Mouse (Mus musculus) neural tube, embryonic 11.5 days (tissue): ENCODE results near the gene Desi2. TPM values are rescaled to one million over a fixed set of nuclear protein-coding genes. Genes with fewer than 3 reads are reported as not detected.
"Not testable (repeated sequence)": the region's sequence is repeated elsewhere in the genome, so short reads cannot be mapped to it uniquely, and the experiment has no call there.

Experiments
- ATAC-seq: fragments of 200-750 bp; cut with Nextera tagmentation; 2 replicates; pipeline ENCODE4 v1.8.0; 2017; ENCODE audit warnings: moderate number of reproducible peaks, mild to moderate bottlenecking, moderate TSS enrichment, moderate library complexity; ENCODE audit not compliant: insufficient read depth, low FRiP score, low TSS enrichment
- DNase-seq: peaks from one replicate; pipeline ENCODE4 v3.0.0-alpha.2; 2015; ENCODE audit warnings: low spot score
- H3K27ac ChIP-seq: fragments of 300-500 bp; sonication (generic); 2 replicates; pipeline ENCODE4 v1.5.1; 2014; ENCODE audit warnings: low read depth, mild to moderate bottlenecking, low read length
- H3K27me3 ChIP-seq: fragments of 300-500 bp; sonication (generic); 2 replicates; pipeline ENCODE4 v1.6.1; 2014; ENCODE audit warnings: mild to moderate bottlenecking, low read length, mixed read lengths; ENCODE audit not compliant: control insufficient read depth, insufficient read depth
- H3K36me3 ChIP-seq: fragments of 300-500 bp; sonication (generic); 2 replicates; pipeline ENCODE4 v1.6.1; 2014; ENCODE audit warnings: mild to moderate bottlenecking, low read length, moderate library complexity, mixed read lengths; ENCODE audit not compliant: control insufficient read depth, insufficient read depth
- H3K4me1 ChIP-seq: fragments of 300-500 bp; sonication (generic); 2 replicates; pipeline ENCODE4 v1.6.1; 2014; ENCODE audit warnings: low read length, mixed read lengths; ENCODE audit not compliant: control insufficient read depth, insufficient read depth
- H3K4me2 ChIP-seq: fragments of 300-500 bp; sonication (generic); 2 replicates; pipeline ENCODE4 v1.6.1; 2014; ENCODE audit warnings: low read depth, mild to moderate bottlenecking, moderate library complexity
- H3K4me3 ChIP-seq: fragments of 300-500 bp; sonication (generic); 2 replicates; pipeline ENCODE4 v1.5.1; 2014; ENCODE audit warnings: low read depth, low read length
- H3K9ac ChIP-seq: fragments of 300-500 bp; sonication (generic); 2 replicates; pipeline ENCODE4 v1.6.1; 2014; ENCODE audit warnings: mild to moderate bottlenecking, low read length
- H3K9me3 ChIP-seq: fragments of 300-500 bp; sonication (generic); 2 replicates; pipeline ENCODE4 v1.6.1; 2016; ENCODE audit warnings: low read length; ENCODE audit not compliant: control insufficient read depth
- WGBS: fragments of 180-500 bp; shearing (Covaris S2); extraction: QIAGEN DNeasy Blood & Tissue Kit; methylation state at CpG from one replicate; pipeline ENCODE4 v1.1.7; 2014; 5-methylcytosine and 5-hydroxymethylcytosine counted together
- polyA plus RNA-seq: library from polyadenylated mRNA; unstranded; fragments of >200 nt; fragmentation: Nextera tagmentation; extraction: Ambion mirVana; gene quantifications from 2 replicates; pipeline ENCODE4 v1.2.1, GENCODE M21; 2014

Desi2 gene
- polyA plus RNA-seq, 1 experiment from 2014 or later = 18.0 TPM

DNA sequence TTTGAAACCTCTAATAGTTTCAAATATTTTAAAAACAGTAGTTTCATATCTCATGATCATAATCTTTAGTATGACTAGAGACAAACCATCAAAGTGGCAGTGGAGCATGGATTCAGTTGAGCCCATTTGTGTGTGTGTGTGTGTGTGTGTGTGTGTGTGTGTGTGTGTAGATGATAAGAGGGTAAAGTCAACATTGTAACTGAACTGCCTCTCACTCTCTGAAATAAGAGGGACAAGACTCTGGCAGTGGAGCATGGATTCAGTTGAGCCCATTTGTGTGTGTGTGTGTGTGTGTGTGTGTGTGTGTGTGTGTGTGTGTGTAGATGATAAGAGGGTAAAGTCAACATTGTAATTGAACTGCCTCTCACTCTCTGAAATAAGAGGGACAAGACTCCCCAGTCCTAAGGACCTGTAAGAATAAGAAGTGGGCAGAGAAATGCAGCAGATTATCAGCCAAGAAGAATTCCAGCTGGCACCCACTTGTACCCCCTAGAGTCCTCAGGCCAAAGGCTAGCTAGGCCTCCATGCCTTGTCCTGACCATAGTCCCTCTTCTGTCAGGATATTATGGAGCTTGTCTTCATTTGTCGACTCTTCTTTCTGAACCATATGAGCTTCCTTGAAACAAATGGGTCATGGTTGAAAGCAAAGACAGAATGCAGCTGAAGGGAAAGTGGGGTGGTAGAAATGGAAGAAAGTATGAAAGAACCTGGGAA, 61.0 kb downstream of the Desi2 start:
- H3K4me2 ChIP-seq = no peak overlapping the region
- no peaks in the 10 kb centered on the region for H3K27me3 ChIP-seq
- DNase-seq = no peak
- H3K9me3 ChIP-seq = no peaks in the 10 kb centered on the region
- no peaks in the 10 kb centered on the region for H3K36me3 ChIP-seq
- no peaks in the 10 kb centered on the region for H3K4me1 ChIP-seq
- 88% methylated on average over 1 of the region's 1 CpGs for whole genome bisulfite sequencing
- no peak for ATAC-seq
- no peak overlapping the region for H3K27ac ChIP-seq
- no peak overlapping the region for H3K4me3 ChIP-seq
- H3K9ac ChIP-seq = no peak overlapping the region

DNA sequence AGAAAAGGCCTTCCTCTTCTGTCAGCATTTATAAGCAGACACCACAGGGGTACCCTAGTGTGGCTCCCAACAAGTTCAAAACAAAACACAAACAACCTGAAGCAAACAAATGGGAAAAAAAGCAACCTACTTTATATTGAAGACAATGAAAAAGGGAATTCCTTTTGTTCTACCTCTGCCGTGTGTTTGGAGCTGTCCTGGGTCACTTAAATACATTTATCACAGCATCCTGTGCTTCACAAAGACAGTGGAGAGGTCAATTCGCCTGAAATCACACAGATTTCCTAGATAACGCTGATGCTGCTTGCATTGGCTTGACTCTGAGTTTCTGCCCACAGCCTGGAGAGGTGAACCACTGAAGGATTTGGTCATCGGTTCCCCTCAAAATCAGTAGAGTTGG, 67.4 kb downstream of the Desi2 start:
- ATAC-seq = no peak
- Histone ChIP-seq H3K36me3 (no peaks in the 10 kb centered on the region), H3K27me3 (no peaks in the 10 kb centered on the region), H3K4me1 (no peaks in the 10 kb centered on the region), H3K9me3 (no peaks in the 10 kb centered on the region), H3K4me3 (no peak overlapping the region), H3K27ac (no peak overlapping the region), H3K4me2 (no peak overlapping the region), H3K9ac (no peak overlapping the region)
- DNase-seq = no peak
- WGBS = 92% methylated on average over 4 of the region's 4 CpGs

DNA sequence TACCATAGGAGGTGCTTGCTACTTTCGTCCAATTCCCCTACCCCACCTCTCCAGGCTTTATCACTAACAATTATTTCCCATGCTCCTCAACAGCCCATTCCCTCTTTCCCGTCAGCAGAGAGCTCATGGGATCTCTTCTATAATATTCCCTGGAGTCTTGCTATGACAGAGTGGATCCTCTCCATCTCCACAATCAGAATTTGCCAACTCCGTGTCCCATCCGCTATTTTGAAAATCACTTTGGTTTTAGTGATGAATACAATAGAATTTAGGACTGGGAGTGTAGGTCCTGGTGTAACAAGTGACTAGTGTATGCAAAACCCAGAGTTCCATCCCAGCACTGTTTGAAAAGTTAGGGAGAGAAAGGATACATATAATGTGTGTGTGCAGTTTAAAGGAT, 69.1 kb downstream of the Desi2 start:
- no peak overlapping the region for H3K27ac ChIP-seq
- no peak overlapping the region for H3K4me2 ChIP-seq
- H3K27me3 ChIP-seq = no peaks in the 10 kb centered on the region
- DNase-seq (no peak), ATAC-seq (no peak)
- 93% methylated on average over 4 of the region's 4 CpGs for WGBS
- H3K9me3 ChIP-seq = no peaks in the 10 kb centered on the region
- H3K9ac ChIP-seq = no peak overlapping the region
- H3K4me1 ChIP-seq = no peaks in the 10 kb centered on the region
- H3K4me3 ChIP-seq = no peak overlapping the region
- no peaks in the 10 kb centered on the region for H3K36me3 ChIP-seq

DNA sequence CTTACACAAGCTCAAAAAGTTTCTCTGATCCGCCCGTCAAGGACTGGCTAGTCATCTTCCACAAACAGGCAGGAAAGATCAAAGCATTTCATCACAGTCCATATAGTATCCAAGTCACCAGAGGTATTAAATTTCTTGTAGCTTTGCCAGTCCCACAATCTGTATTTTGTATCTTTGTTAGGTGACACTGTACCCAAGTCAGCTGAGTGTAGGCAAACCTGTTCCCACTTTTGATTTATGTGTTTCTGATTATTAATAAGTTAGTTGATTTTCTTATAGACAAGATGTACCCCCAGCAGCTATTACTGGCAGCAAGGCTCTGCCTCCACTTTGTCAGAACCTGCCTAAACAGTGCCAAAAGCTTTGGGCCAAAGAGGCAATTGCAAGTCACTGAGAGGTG, 71.6 kb downstream of the Desi2 start:
- no peak overlapping the region for H3K27ac ChIP-seq
- WGBS = 93% methylated on average over 2 of the region's 2 CpGs
- H3K9ac ChIP-seq = no peak overlapping the region
- no peak overlapping the region for H3K4me3 ChIP-seq
- ATAC-seq = no peak
- H3K27me3 ChIP-seq = no peaks in the 10 kb centered on the region
- no peaks in the 10 kb centered on the region for H3K36me3 ChIP-seq
- no peak overlapping the region for H3K4me2 ChIP-seq
- H3K9me3 ChIP-seq = no peaks in the 10 kb centered on the region
- no peak for DNase-seq
- no peaks in the 10 kb centered on the region for H3K4me1 ChIP-seq

DNA sequence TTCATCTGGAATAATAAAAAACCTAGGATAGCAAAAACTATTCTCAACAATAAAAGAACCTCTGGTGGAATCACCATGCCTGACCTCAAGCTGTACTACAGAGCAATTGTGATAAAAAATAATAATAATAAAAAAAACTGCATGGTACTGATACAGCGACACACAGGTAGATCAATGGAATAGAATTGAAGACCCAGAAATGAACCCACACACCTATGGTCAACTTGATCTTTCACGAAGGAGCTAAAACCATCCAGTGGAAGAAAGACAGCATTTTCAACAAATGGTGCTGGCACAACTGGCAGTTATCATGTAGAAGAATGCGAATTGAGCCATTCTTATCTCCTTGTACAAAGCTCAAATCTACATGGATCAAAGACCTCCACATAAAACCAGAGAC, 78.2 kb downstream of the Desi2 start:
- not testable (repeated sequence) for ATAC-seq, H3K4me2 ChIP-seq, H3K27ac ChIP-seq, H3K36me3 ChIP-seq, H3K4me1 ChIP-seq, H3K9ac ChIP-seq, H3K4me3 ChIP-seq, H3K27me3 ChIP-seq, H3K9me3 ChIP-seq
- 96% methylated on average over 3 of the region's 3 CpGs for WGBS
- DNase-seq = peak; percentile 57

DNA sequence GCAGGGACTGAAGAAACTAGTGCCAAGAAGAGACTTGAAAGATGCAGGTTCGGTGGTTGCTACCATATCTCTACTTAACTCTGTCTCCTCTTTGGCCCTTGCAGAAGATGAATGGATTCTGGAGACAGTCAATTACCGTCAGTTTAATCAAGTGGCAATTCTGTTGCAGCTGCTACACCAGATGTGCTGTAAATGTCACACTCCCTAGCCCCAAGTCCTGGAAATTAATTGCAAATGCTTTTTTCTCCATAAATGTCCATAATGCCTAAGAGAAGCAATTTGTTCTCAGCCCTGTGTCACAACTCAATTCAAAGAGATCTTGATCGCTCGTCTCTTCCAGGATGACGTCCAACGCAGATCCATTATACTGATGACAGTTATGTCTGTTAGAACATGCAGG, 83.4 kb downstream of the Desi2 start:
- Histone ChIP-seq H3K4me3 (no peak overlapping the region), H3K27me3 (no peaks in the 10 kb centered on the region), H3K36me3 (no peaks in the 10 kb centered on the region), H3K4me1 (no peaks in the 10 kb centered on the region), H3K9me3 (no peaks in the 10 kb centered on the region), H3K4me2 (no peak overlapping the region), H3K9ac (no peak overlapping the region), H3K27ac (no peak overlapping the region)
- ATAC-seq = 0 out of 2 replicates have a peak, but pooled peaks have one; percentile 50
- WGBS = 66% methylated on average over 6 of the region's 6 CpGs
- DNase-seq = no peak

DNA sequence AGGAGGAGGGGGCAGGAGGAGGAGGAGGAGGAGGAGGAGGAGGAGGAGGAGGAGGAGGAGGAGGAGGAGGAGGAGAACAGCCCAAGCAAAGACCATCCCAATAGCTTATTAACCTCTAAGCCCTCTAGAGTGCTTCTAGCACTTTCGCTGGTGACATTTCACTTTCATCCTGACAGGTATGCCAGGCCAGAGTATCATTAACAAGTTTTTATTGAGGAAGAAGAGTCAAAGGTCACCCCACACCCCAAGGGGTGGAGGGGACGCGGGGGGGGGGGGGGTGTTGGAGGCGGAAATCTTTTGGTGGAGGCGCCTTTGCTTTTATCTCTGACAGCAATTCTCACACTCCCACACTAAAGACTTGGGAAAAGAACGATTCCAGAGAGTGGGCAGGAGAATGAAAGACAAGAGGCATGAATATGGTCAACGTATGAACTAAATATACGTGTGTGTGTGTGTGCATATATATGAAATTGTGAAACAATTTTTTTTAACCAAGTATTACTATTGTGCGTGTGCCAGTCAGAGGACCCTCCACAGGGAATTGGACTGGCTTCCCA, 88.0 kb downstream of the Desi2 start:
- Histone ChIP-seq H3K4me1 (no peaks in the 10 kb centered on the region), H3K9me3 (no peaks in the 10 kb centered on the region), H3K27ac (no peak overlapping the region), H3K9ac (no peak overlapping the region), H3K4me2 (peak overlapping the region; percentile 85), H3K36me3 (no peaks in the 10 kb centered on the region), H3K27me3 (no peaks in the 10 kb centered on the region), H3K4me3 (peak overlapping the region; percentile 65; the same call in 1 of the 2 replicates)
- ATAC-seq = no peak
- no peak for DNase-seq
- 21% methylated on average over 9 of the region's 9 CpGs for WGBS

DNA sequence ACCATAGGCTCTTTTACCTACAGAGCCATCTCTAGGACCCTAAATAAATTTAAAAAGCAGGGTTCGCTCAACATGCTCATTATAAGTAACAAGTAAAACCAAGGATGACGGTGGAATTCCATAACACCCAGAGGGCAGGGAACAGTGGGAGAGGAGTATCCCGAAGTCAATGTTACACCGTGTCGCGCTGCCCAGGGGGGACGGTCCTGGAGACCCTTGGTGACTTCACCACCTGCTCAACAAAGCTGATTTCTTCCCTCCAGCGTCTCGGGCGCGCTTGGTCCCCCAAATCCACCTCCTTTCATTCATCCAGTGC, 88.5 kb downstream of the Desi2 start:
- Histone ChIP-seq H3K9me3 (no peaks in the 10 kb centered on the region), H3K4me2 (peak overlapping the region; percentile 85), H3K4me3 (peak overlapping the region; percentile 65), H3K4me1 (no peaks in the 10 kb centered on the region), H3K9ac (peak overlapping the region; percentile 78), H3K36me3 (no peaks in the 10 kb centered on the region), H3K27ac (no peak overlapping the region), H3K27me3 (no peaks in the 10 kb centered on the region)
- ATAC-seq (peak; percentile 63), DNase-seq (no peak)
- WGBS = 6% methylated on average over 11 of the region's 11 CpGs
